Mouse (Mus musculus) lung, postnatal 36 days (tissue): ENCODE measurements around the gene Gigyf1.

Experiments used
- DNase-seq: peaks from one replicate; pipeline ENCODE4 v3.0.0; 2022; ENCODE audit warnings: mixed read lengths

Gene Gigyf1

GRCm38 (mm10) chr5:137535318-137535717, 17.0 kb downstream of the Gigyf1 start:
- no peak for DNase-seq

- no peak for DNase-seq
Measured at GRCm38 (mm10) chr5:137537461-137537860, 19.1 kb downstream of the Gigyf1 start.

- DNase-seq: no peak
Measured at GRCm38 (mm10) chr5:137539291-137539801, 21.0 kb downstream of the Gigyf1 start.

- DNase-seq: no peak
Measured at GRCm38 (mm10) chr5:137540991-137541390, 22.6 kb downstream of the Gigyf1 start.

GRCm38 (mm10) chr5:137541768-137542540, 23.6 kb downstream of the Gigyf1 start:
- peak; percentile 60 for DNase-seq

GRCm38 (mm10) chr5:137544926-137545325, 26.6 kb downstream of the Gigyf1 start:
- DNase-seq: no peak

GRCm38 (mm10) chr5:137545596-137545995, 27.2 kb downstream of the Gigyf1 start:
- DNase-seq: no peak

GRCm38 (mm10) chr5:137549840-137550239, 31.5 kb downstream of the Gigyf1 start:
- no peak for DNase-seq

- no peak for DNase-seq
Measured at GRCm38 (mm10) chr5:137551119-137551518, 32.8 kb downstream of the Gigyf1 start.

GRCm38 (mm10) chr5:137553000-137553399, 34.7 kb downstream of the Gigyf1 start:
- DNase-seq: no peak

- peak; percentile 57 for DNase-seq
Measured at GRCm38 (mm10) chr5:137553411-137553837, 35.1 kb downstream of the Gigyf1 start, which contains the start of gene Actl6b. Gene Actl6b, plus strand, starts transcription at chr5:137553517.

- no peak for DNase-seq
Measured at GRCm38 (mm10) chr5:137553898-137554297, 35.5 kb downstream of the Gigyf1 start.

- DNase-seq: no peak
Measured at GRCm38 (mm10) chr5:137561556-137561955, 43.2 kb downstream of the Gigyf1 start.

- no peak for DNase-seq
Measured at GRCm38 (mm10) chr5:137562965-137563364, 44.6 kb downstream of the Gigyf1 start.

GRCm38 (mm10) chr5:137565744-137566143, 47.4 kb downstream of the Gigyf1 start:
- DNase-seq: no peak

- DNase-seq: no peak
Measured at GRCm38 (mm10) chr5:137566416-137566815, 48.1 kb downstream of the Gigyf1 start.

GRCm38 (mm10) chr5:137568223-137568798, 50.0 kb downstream of the Gigyf1 start:
- no peak for DNase-seq

- no peak for DNase-seq
Measured at GRCm38 (mm10) chr5:137569031-137569430, 50.7 kb downstream of the Gigyf1 start.

- DNase-seq: peak; percentile 78
Measured at GRCm38 (mm10) chr5:137569665-137570064, 51.3 kb downstream of the Gigyf1 start, which contains the start of gene Tfr2. Gene Tfr2, plus strand, starts transcription at chr5:137569840.

- DNase-seq: no peak
Measured at GRCm38 (mm10) chr5:137570181-137570580, 51.8 kb downstream of the Gigyf1 start.

- no peak for DNase-seq
Measured at GRCm38 (mm10) chr5:137570691-137571586, 52.6 kb downstream of the Gigyf1 start.

- DNase-seq: peak; percentile 53
Measured at GRCm38 (mm10) chr5:137574470-137574901, 56.1 kb downstream of the Gigyf1 start.
